Mouse (Mus musculus): Measurements from ENCODE around the gene Gm45753.
A peak's percentile ranks its signal among the peaks of the same experiment; 100 is the strongest.
"Not testable (repeated sequence)": the region's sequence is repeated elsewhere in the genome, so short reads cannot be mapped to it uniquely, and the experiment has no call there.

The Gm45753 gene

DNA sequence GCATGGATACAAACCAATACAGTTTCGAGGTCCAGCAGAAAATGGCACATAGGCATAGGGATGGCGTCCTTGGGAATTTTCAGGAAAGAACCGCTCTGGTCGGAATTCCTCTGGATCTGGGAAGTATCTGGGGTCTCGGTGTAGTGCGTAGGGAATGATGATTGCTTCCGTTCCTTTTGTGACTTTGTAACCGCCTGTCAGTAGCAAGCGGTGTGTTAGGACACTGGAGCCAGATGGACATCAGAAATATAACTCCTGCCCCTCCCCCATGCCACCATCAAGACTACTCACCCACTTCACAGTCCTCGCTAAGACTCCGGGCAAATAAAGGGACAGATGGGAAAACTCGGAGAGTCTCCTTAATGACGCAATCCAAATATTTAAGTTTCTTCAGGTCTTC lies at the start of gene Gm45753:
Gene Gm45753, minus strand, starts transcription at position 101 of the 400 bp plus-strand sequence.
- DNase-seq (ENCODE audit: low read depth, low spot score) = no peak

DNA sequence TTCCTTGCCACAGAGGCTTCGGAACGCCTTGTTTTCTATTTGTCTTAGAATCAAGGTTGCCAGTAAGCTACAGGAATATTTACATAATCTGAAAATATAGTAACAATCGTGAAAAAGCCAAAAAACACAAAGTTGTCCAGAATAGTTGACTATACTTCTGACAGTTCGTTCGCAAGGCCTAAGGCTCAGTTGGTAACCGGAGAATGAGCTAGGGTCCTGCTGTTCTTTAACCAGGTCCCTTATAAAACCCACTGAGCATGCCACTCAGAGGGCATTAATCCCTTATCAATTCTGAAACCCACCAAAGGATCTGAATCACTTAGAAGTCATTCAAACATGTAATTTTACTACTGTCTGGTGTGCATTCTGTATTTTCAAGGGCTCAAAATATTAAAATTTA lies 47.5 kb upstream of the Gm45753 start:
- no peak for DNase-seq (ENCODE audit: low read depth, low spot score)

DNA sequence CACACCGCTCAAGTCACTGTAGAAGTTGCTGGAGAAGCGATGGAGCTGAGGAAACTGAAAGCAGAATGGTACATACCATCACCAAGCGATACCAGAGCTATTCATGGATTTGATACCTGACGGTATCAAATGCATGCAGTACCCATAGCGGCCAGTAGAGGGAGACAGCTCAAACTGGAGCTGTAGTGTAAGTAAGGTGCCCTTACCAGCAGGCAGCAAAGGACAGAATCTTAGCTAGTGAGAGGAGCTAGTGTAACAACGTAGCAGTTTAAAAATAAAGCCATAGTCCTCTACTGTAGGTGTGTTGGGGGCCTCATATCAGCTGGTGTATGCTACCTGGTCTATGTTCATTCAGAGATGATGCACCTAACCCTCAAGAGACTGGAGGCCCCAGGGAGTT lies 36.8 kb upstream of the Gm45753 start:
- peak; percentile 89 for DNase-seq (ENCODE audit: low read depth, low spot score)

DNA sequence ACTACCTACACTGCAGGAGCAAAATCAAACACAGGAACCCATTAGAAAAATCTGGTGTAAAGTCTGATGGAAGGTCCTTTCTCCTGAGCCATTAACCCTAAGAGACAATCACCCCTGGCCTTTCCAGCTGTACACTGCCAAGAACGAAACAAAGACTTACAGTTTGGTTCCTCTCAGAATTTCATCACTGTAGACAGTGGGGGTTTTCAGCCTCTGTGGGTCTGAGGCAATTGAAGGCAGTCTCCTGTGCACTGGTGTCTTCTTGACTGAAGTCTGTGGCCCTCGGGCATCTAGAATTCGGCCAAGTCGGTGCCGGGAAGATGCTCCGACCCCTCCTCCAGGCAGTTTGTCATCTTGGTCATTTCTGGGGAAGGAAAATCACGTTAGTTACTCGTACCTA lies 36.0 kb upstream of the Gm45753 start:
- no peak for DNase-seq (ENCODE audit: low read depth, low spot score)

DNA sequence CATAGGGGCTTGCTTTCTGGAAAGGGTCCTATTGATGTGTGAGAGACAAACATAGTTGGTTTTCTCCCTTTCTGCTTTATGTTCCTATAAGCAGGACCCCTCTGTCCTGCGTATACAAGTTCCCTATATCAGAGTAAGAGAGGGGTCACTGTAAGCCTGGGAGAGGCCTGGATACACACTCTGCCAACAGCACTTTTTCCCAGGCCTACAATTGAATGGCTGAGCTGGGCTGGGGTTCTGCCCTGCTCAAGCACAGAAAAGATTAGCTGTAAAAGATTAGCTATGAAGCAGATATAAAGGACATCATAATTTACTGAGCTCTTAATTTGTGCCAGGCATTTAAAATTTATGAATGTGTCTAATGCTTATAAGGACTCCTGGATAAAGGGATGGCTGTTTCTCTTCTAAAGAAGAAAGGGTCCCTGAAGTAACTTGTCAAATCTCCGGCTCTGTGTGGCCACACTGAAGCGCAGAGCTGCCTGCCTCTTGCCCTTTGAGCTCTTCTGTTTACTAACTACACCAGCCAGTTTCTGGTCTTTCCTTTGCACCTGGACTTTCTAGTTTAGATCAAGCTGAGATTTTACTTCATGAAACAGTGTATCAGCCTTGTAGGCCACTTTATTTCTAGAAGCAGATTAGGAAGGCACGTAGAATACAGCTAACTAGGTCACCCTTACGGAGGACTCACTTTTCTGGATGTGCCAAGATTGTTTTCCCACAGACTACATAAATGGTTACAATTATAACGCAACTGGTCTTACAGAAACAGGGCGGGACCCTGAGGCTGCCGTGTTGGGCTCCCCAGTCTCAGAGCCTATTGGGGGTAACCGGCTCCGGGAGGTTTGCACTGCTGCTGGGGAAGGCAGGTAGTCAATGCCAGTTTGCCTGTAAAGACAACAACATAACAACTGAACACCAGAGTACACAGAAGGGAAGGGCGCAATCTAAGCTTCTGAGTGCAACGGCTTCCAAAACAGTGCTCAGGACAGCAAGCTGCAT lies 33.7 kb upstream of the Gm45753 start:
- DNase-seq (ENCODE audit: low read depth, low spot score) = no peak

DNA sequence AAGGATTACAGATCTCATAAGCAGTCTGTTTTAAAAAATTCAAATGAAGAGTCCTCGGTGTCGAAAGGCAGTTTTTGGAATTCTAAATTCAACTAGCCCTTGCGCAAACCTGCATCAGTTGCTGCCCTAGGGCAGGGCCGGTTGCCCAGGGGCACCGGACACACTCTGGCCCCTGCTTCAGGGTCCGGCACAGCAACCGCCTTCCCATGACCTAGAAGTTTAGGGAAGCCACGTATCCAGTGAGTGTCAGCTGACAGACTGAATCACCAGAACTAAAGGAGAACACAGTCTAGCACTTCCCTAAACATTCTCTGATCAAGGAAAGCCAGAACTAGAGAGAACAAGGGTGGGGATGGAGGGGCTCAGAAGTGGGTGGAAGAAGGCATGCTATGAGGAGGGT lies 25.2 kb upstream of the Gm45753 start:
- no peak for DNase-seq (ENCODE audit: low read depth, low spot score)

DNA sequence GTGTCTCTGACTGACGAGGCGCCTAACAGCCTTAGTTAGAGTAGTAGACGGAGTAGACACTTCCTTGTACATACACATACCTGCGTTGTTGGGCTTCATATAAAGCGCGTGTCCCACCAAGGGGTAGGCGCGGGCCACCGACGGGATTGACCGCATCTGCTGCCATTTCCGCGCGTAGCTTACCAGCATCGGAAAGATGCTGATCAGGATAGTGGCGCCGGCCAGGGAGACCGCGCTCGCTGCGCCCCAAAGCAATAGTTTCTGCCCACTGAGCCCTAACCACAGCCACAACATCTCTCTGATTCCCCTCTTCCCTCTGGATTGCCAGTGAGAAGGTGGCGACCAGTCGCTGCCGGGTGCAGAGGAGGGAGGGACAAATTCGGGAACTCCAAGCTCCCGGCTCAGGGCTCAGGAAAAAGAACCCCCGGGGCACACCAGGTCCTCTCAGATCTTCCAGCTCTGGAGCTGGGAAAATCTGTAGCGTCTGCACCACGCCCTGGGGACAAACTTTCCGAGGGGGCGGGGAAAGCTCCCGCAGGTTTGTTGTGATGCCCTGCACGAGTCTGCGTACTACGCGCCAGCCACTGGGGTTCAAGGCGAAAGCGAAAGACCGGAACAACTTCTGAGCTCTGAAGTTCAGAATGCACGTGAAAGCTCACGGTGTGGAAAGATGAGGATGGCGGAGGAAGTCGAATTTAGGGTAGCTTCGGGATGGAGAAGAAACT lies 24.6 kb upstream of the Gm45753 start, which contains the start of gene Cyp4v3:
Gene Cyp4v3, minus strand, starts transcription at position 532 of the 725 bp plus-strand sequence.
- peak; percentile 84 for DNase-seq (ENCODE audit: low read depth, low spot score)

DNA sequence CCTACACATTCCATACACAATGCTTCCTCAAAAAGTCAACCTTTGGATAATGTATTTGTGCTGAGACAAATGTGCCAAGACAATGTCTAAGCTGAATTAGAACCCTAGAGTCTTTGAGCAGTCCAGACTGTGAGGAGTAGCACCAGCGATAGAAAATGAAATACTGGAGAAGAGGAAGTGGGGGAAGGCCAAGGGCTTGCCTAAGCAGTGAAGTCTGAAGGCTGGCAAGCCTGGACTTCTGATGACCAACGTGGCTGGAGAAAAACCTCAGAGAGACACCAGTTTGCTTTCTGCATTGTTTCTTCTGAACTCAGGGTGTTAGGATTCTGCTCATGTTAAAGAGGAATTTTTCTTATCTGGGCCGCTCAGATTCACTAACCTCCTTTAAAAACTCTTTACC lies 22.6 kb upstream of the Gm45753 start:
- DNase-seq (ENCODE audit: low read depth, low spot score) = no peak

DNA sequence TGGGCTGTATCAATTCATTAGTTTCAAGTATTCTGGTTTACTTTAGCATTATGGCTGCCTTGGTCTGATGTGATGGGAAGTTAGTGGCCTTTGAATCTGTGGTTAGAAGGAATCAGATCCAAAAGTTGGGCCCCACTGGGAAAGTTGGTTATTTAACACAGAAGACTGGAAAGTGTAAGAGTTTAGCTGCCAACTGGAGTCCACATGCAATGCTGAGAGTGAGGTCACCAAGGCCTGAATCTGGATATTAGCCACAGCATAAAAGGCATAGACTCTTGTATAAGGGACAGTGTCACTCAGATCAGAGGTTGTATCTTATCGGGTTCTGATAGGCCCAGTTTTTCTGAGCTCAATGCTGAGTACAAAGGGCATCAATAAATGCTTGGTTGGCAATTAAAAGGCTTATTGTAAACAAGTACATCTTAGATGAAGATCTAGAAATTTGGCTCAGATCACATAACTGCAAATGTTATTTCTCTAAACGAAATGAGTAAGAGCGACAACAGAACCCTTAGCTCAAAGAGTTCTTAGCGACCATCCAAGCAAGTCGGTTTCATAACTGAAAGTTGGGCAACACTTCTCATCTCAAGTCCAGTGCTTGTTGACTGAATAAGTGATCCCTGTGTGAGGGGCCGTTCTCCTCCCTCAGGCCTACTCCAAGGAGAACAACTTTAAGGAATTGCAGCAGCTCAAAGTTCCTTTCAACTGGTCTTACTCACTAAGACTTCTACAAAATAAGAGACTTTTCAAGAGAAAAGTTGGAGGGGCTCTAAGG lies 21.1 kb upstream of the Gm45753 start:
- DNase-seq (ENCODE audit: low read depth, low spot score) = no peak

DNA sequence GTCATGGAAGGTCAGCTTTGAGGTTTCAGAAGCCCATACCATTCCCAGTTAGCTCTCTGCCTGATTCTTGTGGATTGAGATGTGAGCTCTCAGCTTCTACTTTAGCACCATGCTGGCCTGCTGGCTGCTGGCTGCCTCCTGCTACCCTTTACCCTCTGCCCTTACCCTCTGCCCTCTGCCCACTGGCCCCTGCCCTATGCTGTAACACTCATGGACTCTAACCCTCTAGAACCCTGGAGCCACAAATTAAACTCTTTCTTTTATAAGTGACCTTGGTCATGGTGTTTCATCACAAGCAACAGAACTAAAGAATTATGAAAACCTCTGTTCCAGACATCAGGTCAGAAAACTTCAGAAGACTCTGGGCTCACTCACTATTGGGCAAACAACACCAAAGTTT lies 18.8 kb upstream of the Gm45753 start:
- not testable (repeated sequence) for DNase-seq (ENCODE audit: low read depth, low spot score)

DNA sequence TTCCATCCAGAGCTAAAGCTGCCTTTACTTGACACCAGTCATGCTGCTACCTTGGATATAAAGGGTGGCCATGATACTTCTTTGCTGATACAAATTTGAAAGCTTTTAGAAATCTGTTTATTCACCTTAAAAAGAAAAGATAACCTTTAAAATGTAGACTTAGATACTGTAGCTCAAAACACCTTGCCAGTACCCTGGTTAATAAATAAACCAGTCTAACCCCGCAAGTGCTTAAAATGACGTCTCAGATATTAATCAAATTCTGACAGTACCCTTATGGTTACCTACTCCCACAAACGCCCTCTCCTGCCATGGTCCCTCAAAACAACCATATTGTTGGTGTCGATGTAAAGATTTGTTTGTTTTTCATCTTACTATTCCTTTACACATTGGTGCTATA lies 15.9 kb upstream of the Gm45753 start:
- DNase-seq (ENCODE audit: low read depth, low spot score) = no peak

DNA sequence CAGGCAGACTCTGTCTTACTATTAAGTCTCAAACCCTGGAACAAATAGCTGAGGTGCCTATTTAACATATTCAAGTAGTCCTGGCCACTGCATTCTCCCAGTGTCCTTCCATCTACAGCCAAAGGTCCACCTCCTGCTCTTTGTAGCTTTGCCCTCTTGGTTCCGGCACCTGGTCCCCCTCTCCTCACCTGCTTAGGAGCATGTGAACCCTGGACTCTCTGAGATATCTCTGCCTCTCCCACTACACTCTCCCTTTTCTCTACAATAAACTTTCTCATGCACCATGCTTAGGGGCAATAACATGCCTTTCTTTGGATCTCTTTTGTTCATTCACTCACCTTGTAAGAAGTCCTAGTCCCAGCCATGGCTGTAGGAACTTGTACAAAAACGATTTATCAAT lies 13.1 kb upstream of the Gm45753 start:
- DNase-seq (ENCODE audit: low read depth, low spot score) = no peak

DNA sequence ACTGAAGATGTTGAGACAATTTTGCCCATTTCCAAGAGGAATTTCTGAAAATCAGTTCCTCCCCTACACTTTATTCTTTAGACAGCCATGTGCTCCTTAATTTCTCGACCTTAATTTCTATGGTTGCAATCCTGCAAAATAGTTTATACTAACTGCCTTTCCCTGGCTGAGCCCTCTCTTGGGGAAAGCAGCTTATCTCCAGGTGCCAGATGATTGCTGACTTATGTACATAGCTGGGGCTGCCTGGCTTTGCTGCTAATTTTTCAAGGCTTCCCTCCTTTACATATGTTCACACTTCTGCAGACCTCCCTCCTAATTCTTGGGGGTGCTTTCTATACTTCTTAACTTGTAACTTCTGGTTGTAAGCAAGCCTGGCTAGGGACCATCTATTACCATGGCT lies 12.7 kb upstream of the Gm45753 start:
- DNase-seq (ENCODE audit: low read depth, low spot score) = no peak

DNA sequence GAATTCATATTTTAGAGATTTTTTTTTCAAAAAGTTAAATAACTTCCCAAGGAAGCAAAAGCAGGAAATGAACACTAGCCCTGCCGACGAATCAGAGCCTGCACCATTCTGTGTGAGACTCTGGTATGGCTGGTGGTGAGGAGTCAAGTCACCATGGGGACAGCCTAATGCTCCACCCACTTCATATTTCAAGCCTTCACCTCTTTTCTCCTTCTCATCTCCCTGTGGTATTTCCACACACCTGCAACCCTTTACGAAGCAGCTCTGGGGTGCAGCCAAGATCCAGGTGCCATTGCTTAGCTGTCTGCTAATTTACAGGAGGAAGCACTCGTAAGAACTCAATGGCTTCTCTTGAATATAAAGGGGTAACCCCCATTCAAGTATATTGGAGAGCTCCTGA lies 2.7 kb upstream of the Gm45753 start:
- DNase-seq (ENCODE audit: low read depth, low spot score) = no peak

DNA sequence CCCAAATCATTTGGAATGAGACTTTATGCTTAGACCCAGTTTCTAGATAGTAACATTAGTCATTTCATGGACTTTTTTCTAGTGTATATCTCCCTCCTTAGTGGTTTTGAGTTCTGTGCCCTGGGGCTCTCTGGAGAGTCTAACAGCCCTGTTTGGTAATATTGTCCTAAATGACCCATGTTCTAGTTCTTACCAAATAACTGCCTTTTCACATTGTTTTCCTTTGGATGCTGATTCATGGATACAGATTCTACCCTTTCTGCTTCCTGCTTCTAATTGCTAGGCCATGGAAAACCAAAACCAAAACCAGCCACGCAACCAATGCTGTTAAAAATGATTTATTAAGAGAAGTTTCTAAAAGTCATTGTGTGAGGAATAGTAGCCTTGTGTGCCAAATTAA lies 2.8 kb downstream of the Gm45753 start:
- DNase-seq (ENCODE audit: low read depth, low spot score) = no peak

DNA sequence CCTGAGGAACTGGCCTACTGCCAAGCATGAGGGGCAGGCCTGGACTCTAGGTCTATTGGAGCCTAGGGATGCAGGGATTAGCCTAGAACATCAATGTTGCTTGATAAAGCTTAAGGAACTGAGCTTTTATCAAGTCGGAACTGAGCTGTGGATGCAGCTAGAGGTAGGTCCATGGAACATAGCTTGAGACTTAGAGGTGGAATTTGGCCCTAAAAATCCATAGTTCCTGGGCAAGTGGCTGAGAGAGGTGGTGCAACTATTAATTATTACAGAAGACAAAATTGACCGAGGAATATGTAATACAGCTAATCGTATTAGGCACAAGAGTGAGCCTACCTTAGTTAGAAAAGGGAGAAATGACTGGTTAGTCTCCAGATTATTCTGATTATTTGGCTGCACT lies 3.9 kb downstream of the Gm45753 start:
- DNase-seq (ENCODE audit: low read depth, low spot score) = no peak

DNA sequence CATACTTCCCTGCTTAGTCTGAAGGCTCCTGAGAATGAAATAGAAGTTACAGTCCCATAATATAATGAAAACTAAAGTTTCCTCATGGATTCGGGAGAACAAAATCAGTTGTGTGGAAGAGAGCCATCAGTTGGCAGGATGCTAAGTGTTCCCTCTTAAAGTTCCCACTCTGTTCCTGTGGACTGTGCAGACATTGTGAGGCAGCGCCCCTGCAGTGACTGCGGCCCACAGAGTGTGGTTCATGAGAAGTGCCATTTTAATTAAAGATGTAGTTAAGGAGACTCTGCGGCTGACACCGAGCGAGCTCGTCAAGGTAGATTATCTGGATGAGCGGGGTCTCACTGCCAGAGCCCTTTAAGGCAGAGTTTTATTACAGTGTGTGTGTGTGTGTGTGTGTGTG lies 5.9 kb downstream of the Gm45753 start:
- DNase-seq (ENCODE audit: low read depth, low spot score) = no peak

DNA sequence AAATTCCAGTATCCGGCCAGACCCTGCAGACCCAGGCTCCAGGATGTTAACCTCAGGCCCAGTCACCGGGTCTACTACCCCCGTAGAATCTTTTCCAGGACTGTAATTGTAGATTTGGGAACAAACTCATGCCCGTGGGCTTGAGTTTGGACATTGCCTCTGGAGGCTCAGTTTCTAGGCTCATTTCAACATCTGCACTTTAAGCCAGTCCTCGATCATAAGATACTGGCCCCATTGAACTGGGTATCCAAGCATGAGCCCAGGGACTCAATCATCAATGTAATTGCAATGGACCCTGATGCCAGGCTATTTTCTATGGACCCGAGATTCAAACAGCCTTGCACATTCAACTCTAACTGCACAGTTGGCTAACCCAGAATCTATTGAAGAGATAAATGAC lies 13.0 kb downstream of the Gm45753 start:
- DNase-seq (ENCODE audit: low read depth, low spot score) = no peak

DNA sequence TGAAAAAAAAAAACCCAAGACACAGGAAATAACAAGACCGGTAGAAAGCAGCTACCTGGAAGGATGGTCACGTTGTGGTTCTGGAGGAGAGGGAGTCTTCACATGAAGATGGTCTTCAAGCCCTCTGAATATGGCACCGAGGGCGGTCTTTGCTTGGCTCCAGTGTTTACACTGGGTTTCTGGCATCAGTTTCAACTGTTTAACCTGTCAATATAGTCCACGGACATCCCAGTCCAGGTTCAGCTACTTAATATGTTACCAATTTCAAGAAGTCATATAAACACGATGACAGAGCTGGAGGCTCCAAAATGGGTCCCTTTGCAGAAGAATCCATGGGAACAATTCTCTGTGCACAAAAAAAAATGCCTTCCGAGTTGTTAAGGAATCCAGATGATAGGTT lies 13.6 kb downstream of the Gm45753 start, which contains the start of gene Klkb1:
Gene Klkb1, minus strand, starts transcription at position 173 of the 400 bp plus-strand sequence.
- DNase-seq (ENCODE audit: low read depth, low spot score) = no peak

DNA sequence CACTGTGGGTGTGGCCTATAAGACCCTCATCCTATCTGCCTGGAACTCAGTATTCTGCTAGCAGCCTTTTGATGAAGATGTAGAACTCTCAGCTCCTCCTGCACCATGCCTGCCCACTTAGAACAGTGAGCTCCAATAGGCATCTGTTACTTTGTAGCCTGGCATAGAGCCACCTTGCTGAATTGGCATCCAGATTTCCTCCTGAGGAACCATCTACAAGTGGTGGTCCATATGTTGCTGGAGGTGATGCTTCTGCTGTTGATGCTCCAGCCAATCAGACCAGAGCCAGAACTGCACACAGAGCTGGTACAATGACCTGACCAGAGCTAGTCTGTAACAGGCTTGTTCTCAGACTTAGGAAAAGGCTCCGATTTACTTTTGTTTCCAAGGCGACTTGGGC lies 16.5 kb downstream of the Gm45753 start:
- DNase-seq (ENCODE audit: low read depth, low spot score) = no peak

DNA sequence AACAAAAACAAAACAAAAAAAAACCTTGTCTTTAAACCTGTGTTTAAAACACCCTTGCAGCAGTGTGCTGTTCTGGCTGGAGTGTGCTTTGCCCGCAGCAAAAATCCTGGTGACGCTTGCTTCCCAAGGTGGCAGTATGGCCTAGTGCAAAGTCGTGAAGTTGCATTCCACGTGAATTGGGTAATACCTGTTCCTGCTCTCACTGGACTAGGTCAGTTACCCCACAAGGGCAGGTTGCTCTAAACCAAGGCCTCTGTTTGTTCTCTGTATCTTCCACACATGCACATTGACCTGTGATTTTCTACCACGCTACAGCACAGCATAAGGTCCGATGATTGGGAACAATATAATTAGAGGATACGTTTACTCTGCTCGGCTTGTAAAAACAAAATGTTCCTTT lies 26.6 kb downstream of the Gm45753 start:
- DNase-seq (ENCODE audit: low read depth, low spot score) = no peak

DNA sequence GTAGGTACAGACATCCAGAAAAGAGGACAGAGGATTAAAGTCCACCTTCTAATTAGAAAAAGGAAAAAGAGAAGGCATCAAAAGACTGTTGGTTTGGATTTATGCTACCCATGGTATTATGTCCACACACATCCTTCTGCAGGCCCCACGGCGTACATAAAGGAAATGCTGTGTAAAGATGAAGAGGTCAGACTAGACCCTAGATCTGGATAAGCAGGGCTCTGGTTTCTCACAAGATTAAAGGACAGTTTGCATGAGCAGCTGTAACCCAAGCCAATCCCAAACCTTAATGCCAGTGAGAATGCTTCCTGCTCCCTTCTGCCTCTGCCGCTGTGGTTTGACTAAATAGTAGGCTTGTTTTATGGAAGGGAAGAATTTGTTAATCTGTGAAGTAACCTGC lies 30.8 kb downstream of the Gm45753 start:
- no peak for DNase-seq (ENCODE audit: low read depth, low spot score)
